8 mouse cellular contexts compared by ENCODE assay signal in genomic region chr1:35875210-35875811, GRCm38 (mm10).
DNase-seq lines count a peak whose midpoint lies in the region; ATAC-seq lines count a peak whose summit lies in the region.

No protein-coding gene starts in this region.

- H3K9me3 ChIP-seq in hindbrain, embryonic 15.5 days: no peaks in the 10 kb centered on the region
- no peaks in the 10 kb centered on the region for H3K9me3 ChIP-seq in hindbrain, embryonic 16.5 days (ENCODE audit: control insufficient read depth, low read length)
- H3K9me3 ChIP-seq in heart, embryonic 13.5 days: no peaks in the 10 kb centered on the region
- H3K9me3 ChIP-seq in lung, embryonic 16.5 days (ENCODE audit: control insufficient read depth, low read length): no peaks in the 10 kb centered on the region

- no peak overlapping the region for H3K4me3 ChIP-seq in hindbrain, embryonic 15.5 days
- no peak overlapping the region for H3K4me3 ChIP-seq in hindbrain, embryonic 16.5 days (ENCODE audit: low read length)
- H3K4me3 ChIP-seq in heart, embryonic 13.5 days: no peak overlapping the region
- no peak overlapping the region for H3K4me3 ChIP-seq in lung, embryonic 16.5 days (ENCODE audit: low read length)

- H3K27ac ChIP-seq in hindbrain, embryonic 15.5 days (replicated peaks): 0 out of 2 replicates have a peak overlapping the region, but pooled peaks have one; percentile 5
- no peak overlapping the region for H3K27ac ChIP-seq in hindbrain, embryonic 16.5 days (ENCODE audit: low read depth, low read length)
- H3K27ac ChIP-seq in heart, embryonic 13.5 days (replicated peaks): peak overlapping the region; percentile 49
- H3K27ac ChIP-seq in lung, embryonic 16.5 days (ENCODE audit: low read length): peak overlapping the region; percentile 64

- ATAC-seq in hindbrain, embryonic 15.5 days (ENCODE audit: low FRiP score, low read depth): no peak
- no peak for ATAC-seq in hindbrain, embryonic 16.5 days
- no peak for ATAC-seq in heart, embryonic 13.5 days (ENCODE audit: extremely low read depth, insufficient number of reproducible peaks, low FRiP score, low TSS enrichment)
- peak; percentile 36; the same call in 1 of the 2 replicates for ATAC-seq in lung, embryonic 16.5 days (ENCODE audit: low read depth)

- peak; percentile 33 to 34 for DNase-seq in cerebellum, adult 18-20 months
- DNase-seq in left cerebral cortex, postnatal 4 days: no peak
- no peak for DNase-seq in layer of hippocampus, postnatal 25 days (ENCODE audit: extremely low spot score in 1 of 2, low spot score in 1 of 2)
- no peak for DNase-seq in c-Kit-positive CD71-positive TER-119-positive erythroid progenitor cells, embryonic 14.5 days (ENCODE audit: low spot score)

- intact Hi-C loops in left cerebral cortex, postnatal 4 days (cut with DNase I): no loop called here

- 59% methylated on average over 11 of the region's 11 CpGs for WGBS in hindbrain, embryonic 15.5 days
- 52% methylated on average over 11 of the region's 11 CpGs for WGBS in hindbrain, embryonic 16.5 days
- WGBS in heart, embryonic 13.5 days: 48% methylated on average over 11 of the region's 11 CpGs
- 13% methylated on average over 11 of the region's 11 CpGs for WGBS in lung, embryonic 16.5 days

- no peak overlapping the region for H3K9ac ChIP-seq in hindbrain, embryonic 15.5 days
- no peak overlapping the region for H3K9ac ChIP-seq in hindbrain, embryonic 16.5 days (ENCODE audit: low read depth, low read length)
- no peak overlapping the region for H3K9ac ChIP-seq in heart, embryonic 13.5 days
- H3K9ac ChIP-seq in lung, embryonic 16.5 days (ENCODE audit: low read length): no peak overlapping the region; the same call in 1 of the 2 replicates

- H3K4me1 ChIP-seq in hindbrain, embryonic 15.5 days (replicated peaks): peaks cover 11% of the 10 kb centered on the region
- peaks cover under 1% of the 10 kb centered on the region for H3K4me1 ChIP-seq in hindbrain, embryonic 16.5 days (ENCODE audit: control insufficient read depth, insufficient read depth, low read depth, low read length)
- peaks cover 36% of the 10 kb centered on the region for H3K4me1 ChIP-seq in heart, embryonic 13.5 days
- peaks cover 22% of the 10 kb centered on the region for H3K4me1 ChIP-seq in lung, embryonic 16.5 days (replicated peaks; ENCODE audit: control insufficient read depth, insufficient read depth, low read length)

- H3K4me2 ChIP-seq in hindbrain, embryonic 15.5 days: no peak overlapping the region
- H3K4me2 ChIP-seq in hindbrain, embryonic 16.5 days (ENCODE audit: low read length): no peak overlapping the region
- no peak overlapping the region for H3K4me2 ChIP-seq in heart, embryonic 13.5 days
- no peak overlapping the region for H3K4me2 ChIP-seq in lung, embryonic 16.5 days (ENCODE audit: low read depth, low read length)

- H3K27me3 ChIP-seq in hindbrain, embryonic 15.5 days: no peaks in the 10 kb centered on the region
- H3K27me3 ChIP-seq in hindbrain, embryonic 16.5 days (replicated peaks; ENCODE audit: control insufficient read depth, insufficient read depth, low read length): no peaks in the 10 kb centered on the region
- H3K27me3 ChIP-seq in heart, embryonic 13.5 days (replicated peaks): no peaks in the 10 kb centered on the region
- H3K27me3 ChIP-seq in lung, embryonic 16.5 days (ENCODE audit: control insufficient read depth, insufficient read depth, low read depth, low read length): no peaks in the 10 kb centered on the region

- no peaks in the 10 kb centered on the region for H3K36me3 ChIP-seq in hindbrain, embryonic 15.5 days
- no peaks in the 10 kb centered on the region for H3K36me3 ChIP-seq in hindbrain, embryonic 16.5 days (ENCODE audit: control insufficient read depth, insufficient read depth, low read length)
- H3K36me3 ChIP-seq in heart, embryonic 13.5 days: no peaks in the 10 kb centered on the region
- no peaks in the 10 kb centered on the region for H3K36me3 ChIP-seq in lung, embryonic 16.5 days (ENCODE audit: control insufficient read depth, insufficient read depth, low read length)

Comparison
In these comparisons a context has a peak if more than half of its experiments do, and no peak if none do; other contexts are left out.
1. DNase-seq: peak in cerebellum, adult 18-20 months (2 of 2); none in left cerebral cortex, postnatal 4 days (single experiment), layer of hippocampus, postnatal 25 days (0 of 2) and c-Kit-positive CD71-positive TER-119-positive erythroid progenitor cells, embryonic 14.5 days (single experiment).